Mouse (Mus musculus): ENCODE results near the gene Smim24.

Gene Smim24

DNA sequence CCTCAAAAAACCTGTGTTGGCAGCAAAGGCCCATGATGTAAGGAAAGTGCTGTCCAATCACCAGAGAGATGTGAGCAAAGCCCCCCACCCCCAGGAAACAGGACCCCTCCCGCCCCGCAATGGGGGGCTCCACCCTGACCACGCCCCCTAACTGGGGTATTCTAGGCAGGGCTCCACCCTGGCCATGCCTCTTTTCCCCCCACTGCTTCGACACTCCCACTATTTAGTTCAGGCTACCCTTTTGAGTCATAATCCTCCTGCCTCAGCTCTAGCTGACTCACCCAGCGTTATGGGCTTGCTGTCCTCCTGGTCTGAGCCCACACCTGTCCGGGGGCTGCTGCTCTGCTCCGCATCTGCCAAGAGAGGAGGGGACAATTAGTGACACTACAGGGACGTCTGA, 16.5 kb downstream of the Smim24 start:
- DNase-seq (ENCODE audit: low read depth, low spot score): no peak

- DNase-seq (ENCODE audit: low read depth, low spot score): no peak
Measured at GRCm38 (mm10) chr10:81410350-81410749, 17.5 kb downstream of the Smim24 start.

- DNase-seq (ENCODE audit: low read depth, low spot score): no peak
Measured at GRCm38 (mm10) chr10:81410981-81411380, 18.1 kb downstream of the Smim24 start.

DNA sequence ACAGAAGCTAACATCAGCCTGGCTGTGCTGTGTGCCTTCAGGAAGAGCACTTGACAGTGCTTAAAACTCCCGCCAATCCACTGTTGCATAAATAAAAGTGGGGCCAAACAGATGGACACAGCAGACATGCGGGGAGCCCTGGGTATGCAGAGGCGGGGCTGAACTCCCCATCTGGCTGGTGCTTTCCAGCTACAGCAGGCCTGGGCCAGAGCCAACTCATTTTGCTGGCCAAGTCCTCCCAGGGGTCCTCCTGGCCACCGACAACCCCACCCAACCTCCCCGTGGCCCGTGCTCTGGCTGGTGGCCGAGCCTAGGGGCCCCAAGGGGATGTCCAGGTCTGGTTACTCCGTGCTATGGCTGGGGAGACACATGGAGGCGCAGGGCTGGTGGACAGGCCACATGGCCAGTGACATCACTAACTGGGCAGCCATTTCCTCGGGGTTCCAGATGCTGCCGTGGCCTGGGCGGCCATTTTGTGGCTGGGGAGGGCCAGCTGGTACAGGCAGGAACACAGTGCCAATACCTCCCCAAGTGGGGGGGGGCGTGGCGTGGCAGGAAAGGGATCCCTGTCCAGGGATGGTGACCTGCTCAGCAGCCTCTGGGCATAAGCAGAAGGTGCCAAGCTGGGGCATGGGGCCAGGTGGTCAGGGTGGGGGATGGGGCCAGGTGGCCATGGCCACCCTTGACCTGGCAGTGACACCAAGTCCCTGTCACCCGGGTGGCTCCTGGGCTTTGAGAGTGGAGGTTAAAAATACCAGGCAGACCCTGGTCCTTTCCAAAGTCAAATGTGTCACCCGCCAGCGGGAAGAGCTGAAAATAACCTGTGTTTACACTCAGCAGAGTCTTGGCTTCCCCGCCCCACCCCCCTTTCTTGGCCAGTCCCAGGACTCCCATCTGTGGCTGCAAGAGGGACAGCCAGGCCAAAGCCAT, 18.9 kb downstream of the Smim24 start:
- DNase-seq (ENCODE audit: low read depth, low spot score): peak; percentile 56

- DNase-seq (ENCODE audit: low read depth, low spot score): no peak
Measured at GRCm38 (mm10) chr10:81412586-81413309, 19.9 kb downstream of the Smim24 start.

DNA sequence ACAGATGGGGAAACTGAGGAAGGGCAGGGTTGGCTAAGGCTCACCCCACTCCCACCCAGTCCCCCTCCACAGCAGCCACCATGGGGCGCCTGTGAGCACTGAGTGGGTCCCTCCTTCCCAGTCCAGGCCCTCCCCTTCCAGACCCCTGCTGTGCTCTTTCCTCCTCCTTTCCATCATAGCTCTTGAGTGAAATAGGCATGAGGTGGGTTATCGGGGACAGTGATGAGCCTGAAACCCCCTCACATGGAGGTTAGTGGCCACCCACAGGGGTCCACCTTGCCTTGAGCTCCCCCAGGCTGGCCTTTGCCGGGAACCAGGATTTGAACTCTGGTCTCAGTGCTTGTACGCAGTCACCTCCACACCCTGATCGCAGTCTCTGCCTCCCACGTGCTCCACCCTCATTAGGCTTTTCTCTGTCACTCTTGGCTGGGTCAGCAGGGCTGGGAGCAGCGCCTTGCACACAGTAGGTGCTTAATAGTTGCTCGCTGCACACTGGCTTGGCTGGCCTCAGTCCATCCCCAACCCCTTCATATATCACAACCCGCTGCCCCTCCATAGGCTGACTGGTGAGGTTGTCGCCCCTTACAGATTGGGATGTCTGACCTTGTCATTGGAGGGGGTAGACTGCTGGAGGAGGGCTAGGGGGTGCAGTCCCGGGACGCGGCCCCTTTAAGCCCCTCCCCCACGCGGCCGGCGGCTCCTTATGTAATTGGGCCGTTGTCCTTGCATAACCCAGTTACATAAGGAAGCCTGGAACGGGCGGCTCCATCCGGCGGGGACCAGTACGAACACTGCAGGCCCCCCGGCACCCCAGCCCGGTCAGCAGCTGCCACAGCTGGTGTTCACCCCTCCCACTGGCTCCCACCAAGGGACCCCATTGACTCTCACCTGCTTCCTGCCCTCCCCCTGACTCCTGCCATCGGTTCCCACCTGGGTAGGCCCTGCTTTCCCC, 20.7 kb downstream of the Smim24 start:
- DNase-seq (ENCODE audit: low read depth, low spot score): peak; percentile 81

- DNase-seq (ENCODE audit: low read depth, low spot score): no peak
Measured at GRCm38 (mm10) chr10:81414682-81415081, 21.8 kb downstream of the Smim24 start.

GRCm38 (mm10) chr10:81415146-81415545, 22.3 kb downstream of the Smim24 start:
- DNase-seq (ENCODE audit: low read depth, low spot score): no peak

- no peak for DNase-seq (ENCODE audit: low read depth, low spot score)
Measured at GRCm38 (mm10) chr10:81415549-81416310, 22.9 kb downstream of the Smim24 start.

GRCm38 (mm10) chr10:81416581-81417226, 23.9 kb downstream of the Smim24 start:
- peak; percentile 59 for DNase-seq (ENCODE audit: low read depth, low spot score)

DNA sequence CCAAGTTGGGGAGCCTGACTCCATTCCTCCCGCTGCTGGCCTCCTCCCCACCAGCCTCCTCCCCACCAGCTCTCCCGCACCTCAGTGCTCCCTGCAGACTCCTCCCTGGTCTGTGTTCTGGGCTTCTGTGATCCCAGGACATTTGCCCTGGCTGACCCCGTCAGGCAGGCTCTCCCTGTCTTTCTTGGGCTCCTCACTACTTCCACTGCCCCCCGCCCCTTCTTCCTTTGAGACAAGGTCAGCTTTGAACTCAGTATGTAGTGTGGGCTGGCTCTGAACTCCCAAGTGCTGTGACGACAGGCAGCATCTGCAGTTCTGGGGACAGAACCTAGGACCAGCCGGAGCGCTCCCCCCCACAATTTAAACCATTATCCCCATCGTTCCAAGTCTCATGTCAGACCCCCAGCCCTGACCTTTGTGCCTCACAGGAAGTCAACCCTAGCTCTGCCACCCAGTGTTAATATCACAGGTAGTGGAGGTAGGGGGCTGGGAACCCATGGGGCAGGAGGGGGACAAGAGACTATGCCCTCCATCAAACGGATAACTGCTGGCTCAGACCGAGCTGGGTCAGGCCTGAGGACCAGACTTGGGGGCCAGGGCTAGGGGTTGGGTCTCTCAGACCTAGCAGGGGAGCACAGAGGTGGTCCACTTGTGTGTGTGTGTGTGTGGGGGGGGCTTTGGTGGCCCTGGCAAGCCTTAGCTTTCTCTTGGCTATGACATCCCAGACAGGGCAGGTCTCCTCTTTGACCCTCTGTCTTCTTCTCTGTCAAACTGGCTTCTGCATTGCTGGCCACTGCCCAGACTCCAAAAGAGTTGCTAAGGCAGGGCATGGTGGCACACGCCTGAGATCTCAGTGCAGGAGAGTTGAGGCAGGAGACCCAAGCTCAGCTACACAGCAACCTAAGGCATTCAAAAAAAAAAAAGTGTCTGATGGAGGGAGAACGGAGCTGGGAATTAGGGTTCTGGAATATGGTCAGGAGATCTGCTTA, 24.7 kb downstream of the Smim24 start:
- DNase-seq (ENCODE audit: low read depth, low spot score): no peak

GRCm38 (mm10) chr10:81418216-81419070, 25.6 kb downstream of the Smim24 start:
- no peak for DNase-seq (ENCODE audit: low read depth, low spot score)

DNA sequence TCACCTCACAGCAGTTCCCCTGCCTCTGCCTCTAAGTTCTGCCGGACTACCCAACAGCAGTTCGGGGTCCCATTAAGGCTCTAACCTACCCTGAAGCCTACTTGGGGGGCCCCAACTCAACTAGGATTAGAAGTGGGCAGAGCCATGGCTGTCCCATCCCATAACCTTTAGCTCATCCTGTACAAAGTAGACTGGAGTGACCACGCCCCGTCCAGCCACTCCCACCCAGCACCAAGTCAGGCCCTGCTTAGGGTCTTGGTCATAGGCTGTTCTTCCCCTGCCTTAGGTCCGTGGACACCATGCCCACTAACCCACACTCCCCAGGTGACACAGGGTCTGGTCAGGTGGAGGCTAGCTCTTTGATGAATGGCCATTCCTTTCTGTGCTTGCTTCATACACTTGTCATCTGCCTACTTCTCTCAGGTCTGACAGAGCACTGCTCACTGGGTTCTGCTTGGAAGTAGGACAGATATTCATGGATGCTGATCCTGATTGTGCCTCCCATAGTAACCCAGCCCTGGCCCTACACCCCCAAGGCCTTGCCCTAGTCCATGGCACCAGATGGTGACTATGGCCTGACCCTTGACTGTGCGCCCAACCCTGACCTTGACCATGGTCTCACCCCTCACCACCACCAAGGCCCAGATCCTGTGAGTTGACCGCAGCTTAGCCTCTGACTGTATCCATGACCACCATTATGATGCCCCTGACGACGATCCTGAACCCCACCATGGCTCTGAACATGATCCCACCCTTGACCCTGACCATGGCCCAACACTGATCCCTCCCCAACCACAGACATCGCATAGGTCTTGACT, 26.5 kb downstream of the Smim24 start:
- DNase-seq (ENCODE audit: low read depth, low spot score): no peak

DNA sequence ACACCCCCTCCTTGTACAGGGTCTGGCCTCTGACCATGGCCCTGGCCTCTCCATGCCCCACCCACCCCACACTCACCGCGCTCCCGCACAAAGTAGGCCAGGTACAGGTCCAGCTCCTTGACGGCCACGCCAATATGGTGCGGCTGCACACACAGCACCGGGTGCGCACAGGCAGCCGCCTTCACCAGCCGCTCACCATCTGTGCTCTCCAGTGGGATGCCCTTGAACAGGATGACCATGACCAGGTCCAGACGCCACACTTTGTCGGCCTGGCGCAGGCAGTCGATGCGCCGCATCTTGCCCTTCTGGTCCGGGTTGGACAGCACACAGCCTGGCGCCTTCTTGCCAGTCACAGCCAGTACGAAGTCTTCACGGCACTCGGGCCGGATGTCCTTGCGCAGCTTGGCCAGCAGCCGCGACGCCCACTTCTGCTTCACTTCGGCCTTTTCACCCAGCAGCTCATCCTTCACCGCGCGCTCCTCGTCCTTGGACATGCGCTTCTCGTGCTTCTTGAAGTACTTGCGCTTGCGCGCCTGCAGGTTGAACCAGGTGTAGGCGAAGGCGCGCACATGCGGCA, 27.4 kb downstream of the Smim24 start:
- no peak for DNase-seq (ENCODE audit: low read depth, low spot score)

- no peak for DNase-seq (ENCODE audit: low read depth, low spot score)
Measured at GRCm38 (mm10) chr10:81421041-81421796, 28.4 kb downstream of the Smim24 start.

GRCm38 (mm10) chr10:81421797-81422100, 28.9 kb downstream of the Smim24 start:
- no peak for DNase-seq (ENCODE audit: low read depth, low spot score)

Data from retina, adult 2 months (tissue).